Mouse (Mus musculus): ENCODE measurements around the gene Entr1. TPM values are rescaled to one million over a fixed set of nuclear protein-coding genes. Genes with fewer than 3 reads are reported as not detected.

Gene Entr1
- polyA plus RNA-seq, 2 experiments, result 35.3 to 36.0 TPM

DNA sequence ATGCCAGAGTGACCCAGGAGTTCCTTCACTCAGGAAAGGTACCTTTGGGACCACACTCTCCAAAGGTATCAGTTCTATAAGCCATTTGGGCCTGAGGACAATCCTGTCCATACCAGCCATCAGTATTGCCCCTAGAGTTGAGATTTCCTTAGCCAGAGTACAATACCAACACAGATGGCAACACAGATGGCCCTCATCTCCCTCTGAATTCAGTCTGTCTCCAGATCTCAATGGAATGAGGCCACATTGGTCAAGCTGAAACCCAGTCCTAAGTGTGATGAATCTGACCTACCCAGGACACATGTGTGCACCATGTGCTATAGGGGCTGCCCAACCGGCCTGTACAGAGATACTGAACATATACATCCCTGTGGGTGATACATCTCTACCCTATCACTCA lies 13.1 kb upstream of the Entr1 start:
- WGBS (ENCODE audit: insufficient replicate concordance), result 81% methylated on average over 1 of the region's 1 CpGs
- TF ChIP-seq EP300 (IDR thresholded peaks at IDR 0.05; ENCODE audit: low read depth) (no peak), CTCF (IDR thresholded peaks at IDR 0.05; ENCODE audit: low read depth) (no peak)
- H3K9ac ChIP-seq (replicated peaks), result no peak overlapping the region
- no peak overlapping the region for H3K4me2 ChIP-seq (ENCODE audit: low read depth)
- DNase-seq (ENCODE audit: low read depth in 3 of 3, low spot score in 3 of 3), result no peak
- H3K27me3 ChIP-seq (ENCODE audit: control insufficient read depth, insufficient read depth, low read length), result no peaks in the 10 kb centered on the region
- no peak overlapping the region for H3K27ac ChIP-seq
- H3K36me3 ChIP-seq (replicated peaks; ENCODE audit: control insufficient read depth, insufficient read depth, low read depth), result peaks cover 21% of the 10 kb centered on the region
- no peak for ATAC-seq (ENCODE audit: insufficient read depth)
- peaks cover 2 to 14% of the 10 kb centered on the region in 2 experiments; a peak in 2 of 4 replicates for H3K4me1 ChIP-seq (replicated peaks; ENCODE audit: control insufficient read depth in 2 of 2, insufficient read depth in 2 of 2, low read length in 1 of 2)
- no peaks in the 10 kb centered on the region for H3K9me3 ChIP-seq (ENCODE audit: control insufficient read depth, low read length)
- H3K4me3 ChIP-seq (ENCODE audit: insufficient read depth in 1 of 2, low read depth in 2 of 2, low read length in 2 of 2), result no peak overlapping the region

DNA sequence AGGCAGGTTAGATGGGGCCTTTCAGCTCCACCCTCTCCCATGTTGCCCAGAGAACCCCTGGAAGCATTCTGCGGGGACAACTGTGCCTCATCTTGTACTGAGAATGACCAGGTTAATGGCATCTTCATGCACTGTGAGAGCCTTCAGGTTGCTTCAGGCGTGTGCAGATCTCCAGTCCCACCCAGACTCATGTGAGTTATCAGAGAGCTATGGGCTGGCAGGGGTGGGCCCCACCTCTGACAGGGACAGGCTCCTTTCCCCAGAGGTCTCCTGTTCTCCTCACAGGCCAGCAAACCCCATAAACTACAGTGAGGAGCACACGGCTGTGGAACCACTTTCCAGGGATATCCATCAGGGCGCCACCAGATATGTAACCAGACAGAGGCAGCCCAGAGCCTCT lies 11.9 kb upstream of the Entr1 start:
- Histone ChIP-seq H3K27ac (no peak overlapping the region), H3K4me1 (replicated peaks; ENCODE audit: control insufficient read depth in 2 of 2, insufficient read depth in 2 of 2, low read length in 1 of 2) (peaks cover 2 to 10% of the 10 kb centered on the region in 2 experiments; a peak in 2 of 4 replicates), H3K4me2 (ENCODE audit: low read depth) (no peak overlapping the region), H3K36me3 (replicated peaks; ENCODE audit: control insufficient read depth, insufficient read depth, low read depth) (peaks cover 32% of the 10 kb centered on the region), H3K9ac (replicated peaks) (no peak overlapping the region), H3K4me3 (ENCODE audit: insufficient read depth in 1 of 2, low read depth in 2 of 2, low read length in 2 of 2) (no peak overlapping the region), H3K27me3 (ENCODE audit: control insufficient read depth, insufficient read depth, low read length) (no peaks in the 10 kb centered on the region), H3K9me3 (ENCODE audit: control insufficient read depth, low read length) (no peaks in the 10 kb centered on the region)
- DNase-seq (ENCODE audit: low read depth in 3 of 3, low spot score in 3 of 3) (no peak), ATAC-seq (ENCODE audit: insufficient read depth) (peak; percentile 55)
- no peak for TF ChIP-seq CTCF (IDR thresholded peaks at IDR 0.05; ENCODE audit: low read depth)
- no peak for TF ChIP-seq EP300 (IDR thresholded peaks at IDR 0.05; ENCODE audit: low read depth)
- 65% methylated on average over 4 of the region's 4 CpGs for WGBS (ENCODE audit: insufficient replicate concordance)

DNA sequence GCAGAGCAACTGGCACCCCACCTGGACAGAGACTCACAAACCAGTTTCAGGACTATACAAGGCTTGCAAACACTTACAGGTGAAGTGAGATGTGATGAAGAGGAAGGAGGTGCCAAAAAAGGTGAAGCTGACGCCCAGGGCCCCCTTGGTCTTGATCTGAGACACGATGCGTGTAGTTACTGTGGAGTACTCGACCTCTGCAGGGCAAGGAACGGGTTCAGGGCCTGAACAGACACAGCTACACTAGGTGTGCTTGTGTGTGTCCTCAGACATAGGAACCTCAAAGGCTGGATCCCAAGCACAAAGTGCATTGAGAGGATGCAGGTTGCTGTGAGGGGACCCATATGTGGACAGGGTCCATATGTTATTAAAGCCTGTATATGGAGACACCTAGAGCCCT lies 11.2 kb upstream of the Entr1 start:
- H3K27me3 ChIP-seq (ENCODE audit: control insufficient read depth, insufficient read depth, low read length), result no peaks in the 10 kb centered on the region
- H3K4me2 ChIP-seq (ENCODE audit: low read depth), result no peak overlapping the region
- H3K27ac ChIP-seq, result no peak overlapping the region
- no peak overlapping the region for H3K9ac ChIP-seq (replicated peaks)
- H3K36me3 ChIP-seq (replicated peaks; ENCODE audit: control insufficient read depth, insufficient read depth, low read depth), result peaks cover 39% of the 10 kb centered on the region
- no peaks in the 10 kb centered on the region for H3K9me3 ChIP-seq (ENCODE audit: control insufficient read depth, low read length)
- H3K4me3 ChIP-seq (ENCODE audit: insufficient read depth in 1 of 2, low read depth in 2 of 2, low read length in 2 of 2), result no peak overlapping the region
- peaks cover 2 to 10% of the 10 kb centered on the region in 2 experiments; a peak in 2 of 4 replicates for H3K4me1 ChIP-seq (replicated peaks; ENCODE audit: control insufficient read depth in 2 of 2, insufficient read depth in 2 of 2, low read length in 1 of 2)
- no peak for ATAC-seq (ENCODE audit: insufficient read depth)
- 72% methylated on average over 5 of the region's 5 CpGs for WGBS (ENCODE audit: insufficient replicate concordance)
- TF ChIP-seq CTCF (IDR thresholded peaks at IDR 0.05; ENCODE audit: low read depth) (no peak), EP300 (IDR thresholded peaks at IDR 0.05; ENCODE audit: low read depth) (no peak)
- no peak for DNase-seq (ENCODE audit: low read depth in 3 of 3, low spot score in 3 of 3)

DNA sequence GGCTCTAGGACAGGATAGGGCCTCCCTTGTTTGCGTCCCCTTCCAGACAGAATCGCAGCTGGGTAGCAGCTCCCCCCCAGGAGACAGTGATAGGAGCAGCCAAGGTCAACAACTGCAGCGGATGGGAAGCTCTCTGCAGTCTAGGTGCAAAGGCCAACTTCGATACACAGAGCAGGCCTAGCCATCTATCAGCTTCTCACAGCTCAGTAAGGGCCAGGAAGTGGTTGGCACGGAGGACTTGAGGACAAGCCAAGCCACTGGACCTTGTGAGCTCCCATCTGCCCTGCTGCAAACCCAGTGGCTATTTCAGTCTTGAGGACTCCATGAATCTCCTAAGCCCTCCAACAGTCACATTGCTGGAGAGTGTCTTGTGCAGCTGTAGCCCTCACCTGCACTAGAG lies 10.5 kb upstream of the Entr1 start:
- H3K27ac ChIP-seq, result no peak overlapping the region
- DNase-seq (ENCODE audit: low read depth in 3 of 3, low spot score in 3 of 3) (no peak), ATAC-seq (ENCODE audit: insufficient read depth) (peak; percentile 36; the same call in 1 of the 2 replicates)
- no peak overlapping the region for H3K4me2 ChIP-seq (ENCODE audit: low read depth)
- peaks cover 2 to 10% of the 10 kb centered on the region in 2 experiments; a peak in 2 of 4 replicates for H3K4me1 ChIP-seq (replicated peaks; ENCODE audit: control insufficient read depth in 2 of 2, insufficient read depth in 2 of 2, low read length in 1 of 2)
- no peak overlapping the region for H3K4me3 ChIP-seq (ENCODE audit: insufficient read depth in 1 of 2, low read depth in 2 of 2, low read length in 2 of 2)
- H3K27me3 ChIP-seq (ENCODE audit: control insufficient read depth, insufficient read depth, low read length), result no peaks in the 10 kb centered on the region
- TF ChIP-seq CTCF (IDR thresholded peaks at IDR 0.05; ENCODE audit: low read depth) (no peak), EP300 (IDR thresholded peaks at IDR 0.05; ENCODE audit: low read depth) (no peak)
- WGBS (ENCODE audit: insufficient replicate concordance), result 64% methylated on average over 5 of the region's 5 CpGs
- no peak overlapping the region for H3K9ac ChIP-seq (replicated peaks)
- H3K9me3 ChIP-seq (ENCODE audit: control insufficient read depth, low read length), result no peaks in the 10 kb centered on the region
- H3K36me3 ChIP-seq (replicated peaks; ENCODE audit: control insufficient read depth, insufficient read depth, low read depth), result peaks cover 45% of the 10 kb centered on the region

DNA sequence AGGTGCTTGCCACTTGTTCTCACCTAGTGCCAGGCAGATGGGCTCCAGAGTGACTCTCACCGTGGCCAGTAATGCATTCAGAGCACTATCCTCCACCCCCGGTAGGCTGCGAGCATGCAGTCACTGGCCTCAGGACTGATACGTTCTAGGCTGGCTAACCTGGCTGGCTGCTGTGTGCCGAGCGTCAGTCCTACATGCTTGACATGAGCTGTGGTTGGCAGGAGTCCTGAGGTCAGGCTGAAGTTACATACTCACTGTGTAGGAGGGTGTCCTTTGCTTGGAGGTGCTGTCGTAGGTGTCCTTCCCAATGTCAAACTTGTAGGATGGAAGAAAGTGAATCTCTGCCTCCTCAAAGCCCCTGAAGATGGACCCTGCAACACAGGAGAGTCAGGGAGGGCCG lies 9.9 kb upstream of the Entr1 start:
- Histone ChIP-seq H3K27ac (no peak overlapping the region), H3K9ac (replicated peaks) (no peak overlapping the region), H3K4me1 (replicated peaks; ENCODE audit: control insufficient read depth in 2 of 2, insufficient read depth in 2 of 2, low read length in 1 of 2) (peaks cover 2 to 10% of the 10 kb centered on the region in 2 experiments; a peak in 2 of 4 replicates), H3K27me3 (ENCODE audit: control insufficient read depth, insufficient read depth, low read length) (no peaks in the 10 kb centered on the region), H3K9me3 (ENCODE audit: control insufficient read depth, low read length) (no peaks in the 10 kb centered on the region), H3K36me3 (replicated peaks; ENCODE audit: control insufficient read depth, insufficient read depth, low read depth) (peaks cover 52% of the 10 kb centered on the region), H3K4me3 (ENCODE audit: insufficient read depth in 1 of 2, low read depth in 2 of 2, low read length in 2 of 2) (no peak overlapping the region), H3K4me2 (ENCODE audit: low read depth) (no peak overlapping the region)
- ATAC-seq (ENCODE audit: insufficient read depth), result no peak
- WGBS (ENCODE audit: insufficient replicate concordance), result 77% methylated on average over 8 of the region's 8 CpGs
- no peak for DNase-seq (ENCODE audit: low read depth in 3 of 3, low spot score in 3 of 3)
- TF ChIP-seq EP300 (IDR thresholded peaks at IDR 0.05; ENCODE audit: low read depth) (no peak), CTCF (IDR thresholded peaks at IDR 0.05; ENCODE audit: low read depth) (no peak)
